Mouse (Mus musculus): ENCODE measurements at regions not wholly inside any gene's neighbourhood (a gene's known extent, or its start where the extent isn't known, plus 50 kb on each side); places are given as distances from the start of the nearest gene placed in this dataset.

GRCm38 (mm10) chr17:45907587-45907986 is 124.6 kb downstream of the Vegfa start:
- no peak for TF ChIP-seq CTCF (conservative IDR thresholded peaks at IDR 0.05; ENCODE audit: insufficient read depth, insufficient read length, low read depth, low read length)
- TF ChIP-seq POLR2A (IDR thresholded peaks at IDR 0.05; ENCODE audit: low read depth, low read length) = no peak

Measured in kidney, adult 2 months (tissue).